Mouse (Mus musculus): ENCODE data around the gene Rtn1. TPM values are rescaled to one million over a fixed set of nuclear protein-coding genes. Genes with fewer than 3 reads are reported as not detected.

The Rtn1 gene
- polyA plus RNA-seq (2016; fragmentation: Nextera tagmentation; extraction: Ambion mirVana): 7.0 and 12.8 TPM in 2 replicates

- ATAC-seq (ENCODE audit: insufficient number of reproducible peaks, insufficient read depth, low FRiP score, low TSS enrichment, low read depth): no peak
- 27% methylated on average over 6 of the region's 6 CpGs for WGBS
- H3K27ac ChIP-seq: no peak within 1 kb of the TSS
Measured at GRCm38 (mm10) chr12:72408954-72409353, at the start of gene Rtn1. TSS of gene Rtn1 (minus strand) at chr12:72409054.

GRCm38 (mm10) chr12:72453941-72454340 is 45.1 kb upstream of the Rtn1 start:
- no peaks in the 10 kb centered on the region for H3K9me3 ChIP-seq
- no peaks in the 10 kb centered on the region for H3K27me3 ChIP-seq
- ATAC-seq (ENCODE audit: insufficient number of reproducible peaks, insufficient read depth, low FRiP score, low TSS enrichment, low read depth): no peak
- WGBS: 83% methylated on average over 17 of the region's 17 CpGs
- H3K4me1 ChIP-seq (replicated peaks): no peaks in the 10 kb centered on the region
- H3K9ac ChIP-seq (replicated peaks): no peak overlapping the region
- H3K36me3 ChIP-seq: no peaks in the 10 kb centered on the region
- no peak overlapping the region for H3K4me2 ChIP-seq
- no peak overlapping the region for H3K27ac ChIP-seq
- no peak overlapping the region for H3K4me3 ChIP-seq (replicated peaks)

More at GRCm38 (mm10) chr12:72408954-72409353, at the start of gene Rtn1:
- H3K4me3 ChIP-seq (replicated peaks): peak within 1 kb of the TSS; percentile 69
- H3K36me3 ChIP-seq: no peaks in the 10 kb centered on the region
- H3K4me1 ChIP-seq (replicated peaks): peaks cover 14% of the 10 kb centered on the region
- no peaks in the 10 kb centered on the region for H3K9me3 ChIP-seq
- H3K27me3 ChIP-seq: peaks cover 32% of the 10 kb centered on the region
- H3K4me2 ChIP-seq: peak within 1 kb of the TSS; percentile 99
- H3K9ac ChIP-seq (replicated peaks): peak within 1 kb of the TSS; percentile 56

GRCm38 (mm10) chr12:72441839-72442576 is 33.2 kb upstream of the Rtn1 start, which contains the start of gene Lrrc9:
TSS of gene Lrrc9 (plus strand) at chr12:72441866.
- peak; percentile 89 for ATAC-seq (ENCODE audit: insufficient number of reproducible peaks, insufficient read depth, low FRiP score, low TSS enrichment, low read depth)
- WGBS: 1% methylated on average over 31 of the region's 31 CpGs
- no peaks in the 10 kb centered on the region for H3K9me3 ChIP-seq
- H3K4me3 ChIP-seq (replicated peaks): peak within 1 kb of the TSS; percentile 43
- H3K9ac ChIP-seq (replicated peaks): peak within 1 kb of the TSS; percentile 59
- H3K36me3 ChIP-seq: no peaks in the 10 kb centered on the region
- no peaks in the 10 kb centered on the region for H3K27me3 ChIP-seq
- H3K4me1 ChIP-seq (replicated peaks): no peaks in the 10 kb centered on the region
- H3K27ac ChIP-seq: peak within 1 kb of the TSS; percentile 19; the same call in 1 of the 2 replicates
- peak within 1 kb of the TSS; percentile 79 for H3K4me2 ChIP-seq

- Histone ChIP-seq H3K27me3 (no peaks in the 10 kb centered on the region), H3K36me3 (no peaks in the 10 kb centered on the region), H3K9ac (replicated peaks) (no peak overlapping the region), H3K27ac (no peak overlapping the region), H3K9me3 (no peaks in the 10 kb centered on the region), H3K4me2 (no peak overlapping the region), H3K4me1 (replicated peaks) (no peaks in the 10 kb centered on the region), H3K4me3 (replicated peaks) (no peak overlapping the region)
- no peak for ATAC-seq (ENCODE audit: insufficient number of reproducible peaks, insufficient read depth, low FRiP score, low TSS enrichment, low read depth)
- WGBS: 78% methylated on average over 6 of the region's 6 CpGs
Measured at GRCm38 (mm10) chr12:72438961-72439480, 30.2 kb upstream of the Rtn1 start.

GRCm38 (mm10) chr12:72437676-72438341 is 29.0 kb upstream of the Rtn1 start:
- 74% methylated on average over 10 of the region's 10 CpGs for WGBS
- H3K27ac ChIP-seq: no peak overlapping the region
- no peaks in the 10 kb centered on the region for H3K36me3 ChIP-seq
- H3K4me1 ChIP-seq (replicated peaks): no peaks in the 10 kb centered on the region
- no peaks in the 10 kb centered on the region for H3K9me3 ChIP-seq
- no peak for ATAC-seq (ENCODE audit: insufficient number of reproducible peaks, insufficient read depth, low FRiP score, low TSS enrichment, low read depth)
- H3K27me3 ChIP-seq: no peaks in the 10 kb centered on the region
- H3K9ac ChIP-seq (replicated peaks): no peak overlapping the region
- no peak overlapping the region for H3K4me2 ChIP-seq
- no peak overlapping the region for H3K4me3 ChIP-seq (replicated peaks)

- ATAC-seq (ENCODE audit: insufficient number of reproducible peaks, insufficient read depth, low FRiP score, low TSS enrichment, low read depth): no peak
- Histone ChIP-seq H3K4me2 (no peak overlapping the region), H3K9ac (replicated peaks) (no peak overlapping the region), H3K9me3 (no peaks in the 10 kb centered on the region), H3K4me1 (replicated peaks) (no peaks in the 10 kb centered on the region), H3K27me3 (no peaks in the 10 kb centered on the region), H3K36me3 (no peaks in the 10 kb centered on the region), H3K4me3 (replicated peaks) (no peak overlapping the region), H3K27ac (no peak overlapping the region)
- 78% methylated on average over 9 of the region's 9 CpGs for WGBS
Measured at GRCm38 (mm10) chr12:72433241-72433865, 24.5 kb upstream of the Rtn1 start.

- WGBS: 80% methylated on average over 4 of the region's 4 CpGs
- Histone ChIP-seq H3K9ac (replicated peaks) (no peak overlapping the region), H3K27ac (no peak overlapping the region), H3K27me3 (no peaks in the 10 kb centered on the region), H3K4me1 (replicated peaks) (no peaks in the 10 kb centered on the region), H3K36me3 (no peaks in the 10 kb centered on the region), H3K4me2 (no peak overlapping the region), H3K9me3 (no peaks in the 10 kb centered on the region), H3K4me3 (replicated peaks) (no peak overlapping the region)
- no peak for ATAC-seq (ENCODE audit: insufficient number of reproducible peaks, insufficient read depth, low FRiP score, low TSS enrichment, low read depth)
Measured at GRCm38 (mm10) chr12:72432209-72432608, 23.4 kb upstream of the Rtn1 start.

- no peaks in the 10 kb centered on the region for H3K9me3 ChIP-seq
- no peaks in the 10 kb centered on the region for H3K36me3 ChIP-seq
- H3K4me1 ChIP-seq (replicated peaks): no peaks in the 10 kb centered on the region
- no peak overlapping the region for H3K27ac ChIP-seq
- 22% methylated on average over 11 of the region's 11 CpGs for WGBS
- H3K27me3 ChIP-seq: no peaks in the 10 kb centered on the region; the same call in 1 of the 2 replicates
- no peak overlapping the region for H3K9ac ChIP-seq (replicated peaks)
- peak overlapping the region; percentile 37; the same call in 1 of the 2 replicates for H3K4me2 ChIP-seq
- no peak for ATAC-seq (ENCODE audit: insufficient number of reproducible peaks, insufficient read depth, low FRiP score, low TSS enrichment, low read depth)
- H3K4me3 ChIP-seq (replicated peaks): no peak overlapping the region
Measured at GRCm38 (mm10) chr12:72427722-72428126, 18.9 kb upstream of the Rtn1 start.

GRCm38 (mm10) chr12:72422681-72423080 is 13.8 kb upstream of the Rtn1 start:
- no peak overlapping the region for H3K27ac ChIP-seq
- H3K27me3 ChIP-seq: no peaks in the 10 kb centered on the region; the same call in 1 of the 2 replicates
- H3K9me3 ChIP-seq: no peaks in the 10 kb centered on the region
- 46% methylated on average over 4 of the region's 4 CpGs for WGBS
- no peak overlapping the region for H3K4me3 ChIP-seq (replicated peaks)
- H3K9ac ChIP-seq (replicated peaks): no peak overlapping the region
- ATAC-seq (ENCODE audit: insufficient number of reproducible peaks, insufficient read depth, low FRiP score, low TSS enrichment, low read depth): no peak
- no peaks in the 10 kb centered on the region for H3K36me3 ChIP-seq
- no peaks in the 10 kb centered on the region for H3K4me1 ChIP-seq (replicated peaks)
- no peak overlapping the region for H3K4me2 ChIP-seq

GRCm38 (mm10) chr12:72417762-72418161 is 8.9 kb upstream of the Rtn1 start:
- 43% methylated on average over 3 of the region's 3 CpGs for WGBS
- Histone ChIP-seq H3K27me3 (no peaks in the 10 kb centered on the region), H3K4me2 (no peak overlapping the region), H3K4me3 (replicated peaks) (no peak overlapping the region), H3K9ac (replicated peaks) (no peak overlapping the region), H3K4me1 (replicated peaks) (no peaks in the 10 kb centered on the region), H3K36me3 (no peaks in the 10 kb centered on the region), H3K27ac (no peak overlapping the region), H3K9me3 (no peaks in the 10 kb centered on the region)
- ATAC-seq (ENCODE audit: insufficient number of reproducible peaks, insufficient read depth, low FRiP score, low TSS enrichment, low read depth): no peak

Data from limb, embryonic 12.5 days (tissue).